Mouse (Mus musculus) hindbrain, embryonic 16.5 days (tissue): ENCODE data around the gene Eri2. TPM values are rescaled to one million over a fixed set of nuclear protein-coding genes. Genes with fewer than 3 reads are reported as not detected.
A peak's percentile ranks its signal among the peaks of the same experiment; 100 is the strongest.

Experiments
- ATAC-seq: fragments of 200-750 bp; cut with Nextera tagmentation; 2 replicates; pipeline ENCODE4 v1.8.0; 2017; ENCODE audit warnings: moderate TSS enrichment, moderate library complexity
- H3K27ac ChIP-seq: fragments of 300-500 bp; sonication (generic); 2 replicates; pipeline ENCODE4 v1.5.1; 2014; ENCODE audit warnings: low read depth, mild to moderate bottlenecking, control low read depth, low read length, moderate library complexity
- H3K27me3 ChIP-seq: fragments of 300-500 bp; sonication (generic); replicated peaks from 2 replicates; pipeline ENCODE4 v1.6.1; 2014; ENCODE audit warnings: low read length; ENCODE audit not compliant: control insufficient read depth, insufficient read depth
- H3K36me3 ChIP-seq: fragments of 300-500 bp; sonication (generic); 2 replicates; pipeline ENCODE4 v1.6.1; 2014; ENCODE audit warnings: mild to moderate bottlenecking, low read length, moderate library complexity, mixed read lengths; ENCODE audit not compliant: control insufficient read depth, insufficient read depth
- H3K4me1 ChIP-seq: fragments of 300-500 bp; sonication (generic); 2 replicates; pipeline ENCODE4 v1.6.1; 2014; ENCODE audit warnings: low read depth, low read length; ENCODE audit not compliant: control insufficient read depth, insufficient read depth
- H3K4me2 ChIP-seq: fragments of 300-500 bp; sonication (generic); 2 replicates; pipeline ENCODE4 v1.6.1; 2014; ENCODE audit warnings: mild to moderate bottlenecking, low read length, control low read depth, moderate library complexity
- H3K4me3 ChIP-seq: fragments of 300-500 bp; sonication (generic); 2 replicates; pipeline ENCODE4 v1.5.1; 2014; ENCODE audit warnings: mild to moderate bottlenecking, low read length, control low read depth, moderate library complexity
- H3K9ac ChIP-seq: fragments of 300-500 bp; sonication (generic); 2 replicates; pipeline ENCODE4 v1.6.1; 2014; ENCODE audit warnings: low read depth, mild to moderate bottlenecking, control low read depth, low read length, moderate library complexity
- H3K9me3 ChIP-seq: fragments of 300-500 bp; sonication (generic); 2 replicates; pipeline ENCODE4 v1.6.1; 2014; ENCODE audit warnings: mild to moderate bottlenecking, low read length, moderate library complexity; ENCODE audit not compliant: control insufficient read depth
- WGBS: fragments of 180-500 bp; shearing (Covaris S2); extraction: QIAGEN DNeasy Blood & Tissue Kit; methylation state at CpG from one replicate; pipeline ENCODE4 v1.1.7; 2014; 5-methylcytosine and 5-hydroxymethylcytosine counted together
- polyA plus RNA-seq: library from polyadenylated mRNA; unstranded; fragments of >200 nt; fragmentation: Nextera tagmentation; extraction: Ambion mirVana; gene quantifications from 2 replicates; pipeline ENCODE4 v1.2.1, GENCODE M21; 2015

Gene Eri2
- polyA plus RNA-seq, 1 experiment from 2014 or later, result 14.8 TPM

GRCm38 (mm10) chr7:119794251-119794638 lies 387 bp upstream of the Eri2 start:
- Histone ChIP-seq H3K27me3 (no peaks in the 10 kb centered on the region), H3K9ac (peak overlapping the region; percentile 90), H3K4me3 (peak overlapping the region; percentile 72), H3K36me3 (no peaks in the 10 kb centered on the region), H3K4me1 (peaks cover 9% of the 10 kb centered on the region), H3K4me2 (peak overlapping the region; percentile 91), H3K27ac (peak overlapping the region; percentile 66), H3K9me3 (no peaks in the 10 kb centered on the region)
- ATAC-seq, result no peak
- under 1% methylated on average over 21 of the region's 21 CpGs for WGBS

- no peak overlapping the region for H3K27ac ChIP-seq
- no peak overlapping the region for H3K4me3 ChIP-seq
- no peaks in the 10 kb centered on the region for H3K27me3 ChIP-seq
- H3K36me3 ChIP-seq, result peaks cover 19% of the 10 kb centered on the region
- no peak for ATAC-seq
- no peak overlapping the region for H3K9ac ChIP-seq
- H3K4me2 ChIP-seq, result no peak overlapping the region
- H3K4me1 ChIP-seq, result peaks cover 9% of the 10 kb centered on the region
- WGBS, result 87% methylated on average over 3 of the region's 3 CpGs
- no peaks in the 10 kb centered on the region for H3K9me3 ChIP-seq
Observed at GRCm38 (mm10) chr7:119789024-119789423, 4.8 kb downstream of the Eri2 start.

- no peak overlapping the region for H3K27ac ChIP-seq
- no peak overlapping the region for H3K4me3 ChIP-seq
- H3K4me1 ChIP-seq, result no peaks in the 10 kb centered on the region
- no peaks in the 10 kb centered on the region for H3K9me3 ChIP-seq
- H3K27me3 ChIP-seq, result no peaks in the 10 kb centered on the region
- H3K36me3 ChIP-seq, result peaks cover 21% of the 10 kb centered on the region
- no peak for ATAC-seq
- H3K9ac ChIP-seq, result no peak overlapping the region
- H3K4me2 ChIP-seq, result no peak overlapping the region
- 95% methylated on average over 5 of the region's 5 CpGs for WGBS
Observed at GRCm38 (mm10) chr7:119784908-119785307, 8.9 kb downstream of the Eri2 start.

GRCm38 (mm10) chr7:119783453-119783852 lies 10.4 kb downstream of the Eri2 start:
- ATAC-seq, result no peak
- 98% methylated on average over 2 of the region's 2 CpGs for whole genome bisulfite sequencing
- Histone ChIP-seq H3K27me3 (no peaks in the 10 kb centered on the region), H3K9me3 (no peaks in the 10 kb centered on the region), H3K4me1 (no peaks in the 10 kb centered on the region), H3K36me3 (peaks cover 21% of the 10 kb centered on the region), H3K4me2 (no peak overlapping the region), H3K4me3 (no peak overlapping the region), H3K27ac (no peak overlapping the region), H3K9ac (no peak overlapping the region)

- Histone ChIP-seq H3K27me3 (no peaks in the 10 kb centered on the region), H3K36me3 (no peaks in the 10 kb centered on the region), H3K4me1 (no peaks in the 10 kb centered on the region), H3K9ac (no peak overlapping the region), H3K4me3 (no peak overlapping the region), H3K27ac (no peak overlapping the region), H3K4me2 (no peak overlapping the region), H3K9me3 (no peaks in the 10 kb centered on the region)
- no peak for ATAC-seq
- WGBS, result 92% methylated on average over 8 of the region's 8 CpGs
Observed at GRCm38 (mm10) chr7:119769895-119770294, 24.0 kb downstream of the Eri2 start.

- ATAC-seq, result no peak
Observed at GRCm38 (mm10) chr7:119766996-119767395, 26.9 kb downstream of the Eri2 start.

GRCm38 (mm10) chr7:119764377-119764776 lies 29.5 kb downstream of the Eri2 start:
- H3K27ac ChIP-seq, result no peak overlapping the region
- H3K36me3 ChIP-seq, result no peaks in the 10 kb centered on the region
- H3K9ac ChIP-seq, result no peak overlapping the region
- no peak overlapping the region for H3K4me3 ChIP-seq
- H3K4me1 ChIP-seq, result no peaks in the 10 kb centered on the region
- 93% methylated on average over 3 of the region's 3 CpGs for WGBS
- no peaks in the 10 kb centered on the region for H3K9me3 ChIP-seq
- H3K27me3 ChIP-seq, result no peaks in the 10 kb centered on the region
- H3K4me2 ChIP-seq, result no peak overlapping the region
- no peak for ATAC-seq

More at GRCm38 (mm10) chr7:119766996-119767395, 26.9 kb downstream of the Eri2 start:
- Histone ChIP-seq H3K27me3 (no peaks in the 10 kb centered on the region), H3K9ac (no peak overlapping the region), H3K4me3 (no peak overlapping the region), H3K4me1 (no peaks in the 10 kb centered on the region), H3K27ac (no peak overlapping the region), H3K4me2 (no peak overlapping the region), H3K9me3 (no peaks in the 10 kb centered on the region), H3K36me3 (no peaks in the 10 kb centered on the region)
- 87% methylated on average over 6 of the region's 6 CpGs for WGBS

- no peak for ATAC-seq
- 75% methylated on average over 4 of the region's 4 CpGs for WGBS
- Histone ChIP-seq H3K36me3 (no peaks in the 10 kb centered on the region), H3K9ac (no peak overlapping the region), H3K4me2 (no peak overlapping the region), H3K27me3 (no peaks in the 10 kb centered on the region), H3K4me1 (no peaks in the 10 kb centered on the region), H3K27ac (no peak overlapping the region), H3K9me3 (no peaks in the 10 kb centered on the region), H3K4me3 (no peak overlapping the region)
Observed at GRCm38 (mm10) chr7:119762166-119762697, 31.6 kb downstream of the Eri2 start.

- H3K4me2 ChIP-seq, result no peak within 1 kb of the TSS
- no peaks in the 10 kb centered on the region for H3K9me3 ChIP-seq
- H3K27me3 ChIP-seq, result no peaks in the 10 kb centered on the region
- no peaks in the 10 kb centered on the region for H3K36me3 ChIP-seq
- H3K27ac ChIP-seq, result no peak within 1 kb of the TSS
- no peaks in the 10 kb centered on the region for H3K4me1 ChIP-seq
- WGBS, result 93% methylated on average over 11 of the region's 11 CpGs
- no peak within 1 kb of the TSS for H3K4me3 ChIP-seq
- no peak within 1 kb of the TSS for H3K9ac ChIP-seq
- no peak for ATAC-seq
Observed at GRCm38 (mm10) chr7:119760527-119760951, 33.3 kb downstream of the Eri2 start, which contains the start of gene Acsm3. Gene Acsm3, plus strand, starts transcription at chr7:119760923.

- 86% methylated on average over 1 of the region's 1 CpGs for WGBS
- H3K4me1 ChIP-seq, result no peaks in the 10 kb centered on the region
Observed at GRCm38 (mm10) chr7:119753696-119754095, 40.2 kb downstream of the Eri2 start.

More at GRCm38 (mm10) chr7:119753696-119754095, 40.2 kb downstream of the Eri2 start:
- Histone ChIP-seq H3K9ac (no peak overlapping the region), H3K27me3 (no peaks in the 10 kb centered on the region), H3K9me3 (no peaks in the 10 kb centered on the region), H3K4me2 (no peak overlapping the region), H3K27ac (no peak overlapping the region), H3K4me3 (no peak overlapping the region), H3K36me3 (no peaks in the 10 kb centered on the region)
- ATAC-seq, result no peak
